Mouse (Mus musculus): ENCODE measurements around the gene Atp2b2.

Atp2b2 gene

GRCm38 (mm10) chr6:113795241-113795702 is 247.1 kb downstream of the Atp2b2 start:
- DNase-seq (ENCODE audit: low read depth, low spot score) = peak; percentile 93

DNA sequence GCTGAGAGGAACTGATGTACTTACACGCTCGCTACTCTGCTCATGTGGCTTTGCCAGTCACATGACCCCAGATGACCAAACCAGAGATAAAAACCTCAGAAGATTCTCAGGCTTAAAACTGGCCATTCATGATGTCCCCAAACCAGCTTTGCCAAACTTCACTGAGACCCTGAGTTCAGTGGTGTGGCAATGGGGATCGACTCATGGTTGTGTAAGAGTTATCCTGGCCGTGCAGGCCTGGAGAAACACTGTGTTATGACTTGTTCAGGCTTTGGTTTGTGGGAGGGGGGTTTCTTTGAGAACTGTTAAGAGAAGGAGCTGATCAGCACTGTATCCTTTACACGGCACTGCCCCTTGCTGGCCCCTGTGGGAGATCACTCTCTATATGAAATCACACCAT is 250.0 kb downstream of the Atp2b2 start:
- DNase-seq (ENCODE audit: low read depth, low spot score) = no peak

- no peak for DNase-seq (ENCODE audit: low read depth, low spot score)
Measured at GRCm38 (mm10) chr6:113791012-113791411, 251.4 kb downstream of the Atp2b2 start.

GRCm38 (mm10) chr6:113787459-113787968 is 254.9 kb downstream of the Atp2b2 start:
- DNase-seq (ENCODE audit: low read depth, low spot score) = no peak

DNA sequence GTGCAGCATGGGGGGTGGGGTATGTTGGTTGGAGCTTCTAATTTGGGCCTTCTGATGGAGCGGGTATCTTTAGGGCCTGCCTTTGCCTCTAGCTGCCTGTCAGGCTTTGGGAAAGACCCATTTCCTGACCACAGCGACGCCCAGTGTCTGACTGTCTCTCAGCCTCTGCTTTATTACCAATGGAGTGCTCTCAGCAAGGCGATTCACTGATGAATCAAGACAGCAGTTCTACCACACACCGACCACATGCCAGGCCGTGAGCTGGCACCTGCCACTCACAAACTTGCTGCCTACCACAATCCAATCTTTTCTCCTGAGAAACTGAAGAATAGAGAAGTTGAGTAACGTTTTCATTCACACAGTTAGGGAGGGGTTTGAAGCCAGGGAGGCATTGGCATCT is 256.8 kb downstream of the Atp2b2 start:
- no peak for DNase-seq (ENCODE audit: low read depth, low spot score)

DNA sequence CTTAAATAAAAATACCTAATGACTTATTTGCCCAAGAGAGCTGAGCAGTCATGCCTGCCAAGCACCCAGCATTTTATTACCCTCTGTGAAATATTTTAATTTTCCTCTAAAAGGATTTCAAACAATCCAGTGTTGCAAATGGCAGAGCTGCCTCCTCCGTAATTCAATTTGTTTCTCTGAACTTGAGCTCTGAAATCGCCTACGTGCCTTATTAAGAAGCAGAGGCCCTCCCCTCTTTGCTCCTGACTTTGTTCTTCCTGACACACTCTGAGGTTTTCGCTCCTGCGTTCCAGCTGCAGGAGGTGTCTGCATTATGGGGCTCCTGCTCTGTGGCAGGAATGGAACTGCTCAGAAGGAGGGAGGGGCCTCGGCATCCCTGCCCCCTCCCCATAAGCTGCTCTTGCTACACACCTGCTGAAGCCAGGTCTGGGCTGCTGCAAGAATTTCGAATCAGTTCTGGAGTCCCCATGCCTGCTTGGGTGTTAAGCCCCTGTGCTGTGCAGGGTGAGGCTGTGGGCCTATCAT is 264.1 kb downstream of the Atp2b2 start:
- DNase-seq (ENCODE audit: low read depth, low spot score) = peak; percentile 83

- DNase-seq (ENCODE audit: low read depth, low spot score) = peak; percentile 74
Measured at GRCm38 (mm10) chr6:113768804-113769203, 273.6 kb downstream of the Atp2b2 start.

DNA sequence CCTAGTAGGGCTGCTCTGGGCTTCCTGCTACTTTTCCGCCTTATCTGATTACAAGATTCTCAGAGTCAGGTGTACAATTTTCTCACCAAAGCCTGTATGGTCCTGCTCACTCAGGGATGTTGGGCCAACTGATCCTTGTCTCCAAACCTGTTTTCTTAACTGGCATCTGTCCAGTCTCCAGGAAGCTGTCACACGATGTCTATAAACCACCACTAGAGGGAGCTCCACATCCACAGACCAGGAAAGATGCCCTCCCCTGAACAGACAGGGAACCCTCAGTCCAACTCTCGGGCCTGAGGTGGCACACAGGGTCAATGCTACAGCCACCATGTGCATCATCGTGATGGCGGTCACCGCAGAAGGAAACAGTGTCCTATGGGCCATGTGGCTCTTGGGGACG is 280.8 kb downstream of the Atp2b2 start:
- DNase-seq (ENCODE audit: low read depth, low spot score) = peak; percentile 91

DNA sequence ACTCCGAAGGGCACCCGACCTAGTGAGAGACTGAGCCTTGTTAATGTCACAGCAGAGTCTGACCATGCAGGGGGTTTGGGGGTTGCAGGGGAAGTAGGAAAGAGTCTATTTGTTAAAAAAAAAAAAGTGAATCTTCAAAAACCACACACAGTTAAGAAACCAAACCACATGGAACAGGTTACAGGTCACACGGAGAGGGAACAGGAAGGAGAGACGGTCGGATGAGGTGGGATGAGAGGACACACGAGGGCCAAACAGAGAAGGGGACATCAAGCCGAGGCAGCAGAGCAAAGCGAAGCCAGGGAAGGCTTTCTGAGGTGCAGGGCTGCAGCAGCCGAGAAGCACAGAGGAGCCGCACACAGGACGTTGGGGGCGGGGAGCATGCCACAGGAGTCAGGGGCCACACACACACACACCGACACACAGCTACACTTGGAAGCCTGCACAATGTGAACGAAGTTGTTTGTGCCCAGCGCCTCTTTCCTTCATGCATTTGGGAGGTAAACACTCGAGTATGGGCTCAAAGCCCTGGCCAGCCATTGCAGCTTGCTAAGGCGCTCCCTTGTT is 293.2 kb downstream of the Atp2b2 start:
- DNase-seq (ENCODE audit: low read depth, low spot score) = no peak

GRCm38 (mm10) chr6:113748351-113748750 is 294.1 kb downstream of the Atp2b2 start:
- no peak for DNase-seq (ENCODE audit: low read depth, low spot score)

- DNase-seq (ENCODE audit: low read depth, low spot score) = peak; percentile 64
Measured at GRCm38 (mm10) chr6:113747284-113747683, 295.1 kb downstream of the Atp2b2 start.

GRCm38 (mm10) chr6:113745117-113745516 is 297.3 kb downstream of the Atp2b2 start:
- no peak for DNase-seq (ENCODE audit: low read depth, low spot score)

- DNase-seq (ENCODE audit: low read depth, low spot score) = peak; percentile 59
Measured at GRCm38 (mm10) chr6:113743111-113743510, 299.3 kb downstream of the Atp2b2 start.

- peak; percentile 77 for DNase-seq (ENCODE audit: low read depth, low spot score)
Measured at GRCm38 (mm10) chr6:113742321-113742720, 300.1 kb downstream of the Atp2b2 start.

GRCm38 (mm10) chr6:113741425-113741824 is 301.0 kb downstream of the Atp2b2 start:
- DNase-seq (ENCODE audit: low read depth, low spot score) = peak; percentile 51

- DNase-seq (ENCODE audit: low read depth, low spot score) = peak; percentile 96
Measured at GRCm38 (mm10) chr6:113740236-113741217, 301.9 kb downstream of the Atp2b2 start, which contains the start of gene Sec13. TSS of gene Sec13 (minus strand) at chr6:113740743.

GRCm38 (mm10) chr6:113737318-113738046 is 304.9 kb downstream of the Atp2b2 start:
- DNase-seq (ENCODE audit: low read depth, low spot score) = no peak

DNA sequence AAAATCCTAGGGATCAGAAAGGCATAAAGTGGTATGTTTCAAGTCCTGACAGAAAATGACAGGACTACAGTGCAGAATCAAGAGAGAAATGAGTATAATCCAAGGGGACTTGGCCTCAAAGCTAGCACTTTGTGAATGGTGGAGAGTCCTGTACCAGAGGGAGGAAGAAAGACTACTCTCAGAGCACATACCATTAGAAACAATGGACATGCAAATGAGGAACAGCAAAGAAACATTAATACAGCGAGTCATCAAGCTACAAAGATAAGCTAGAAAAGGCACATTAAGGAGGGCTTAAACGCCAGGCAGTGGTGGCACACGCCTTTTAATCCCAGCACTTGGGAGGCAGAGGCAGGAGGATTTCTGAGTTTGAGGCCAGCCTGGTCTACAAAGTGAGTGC is 311.1 kb downstream of the Atp2b2 start:
- no peak for DNase-seq (ENCODE audit: low read depth, low spot score)

GRCm38 (mm10) chr6:113728181-113728580 is 314.2 kb downstream of the Atp2b2 start:
- DNase-seq (ENCODE audit: low read depth, low spot score) = no peak

DNA sequence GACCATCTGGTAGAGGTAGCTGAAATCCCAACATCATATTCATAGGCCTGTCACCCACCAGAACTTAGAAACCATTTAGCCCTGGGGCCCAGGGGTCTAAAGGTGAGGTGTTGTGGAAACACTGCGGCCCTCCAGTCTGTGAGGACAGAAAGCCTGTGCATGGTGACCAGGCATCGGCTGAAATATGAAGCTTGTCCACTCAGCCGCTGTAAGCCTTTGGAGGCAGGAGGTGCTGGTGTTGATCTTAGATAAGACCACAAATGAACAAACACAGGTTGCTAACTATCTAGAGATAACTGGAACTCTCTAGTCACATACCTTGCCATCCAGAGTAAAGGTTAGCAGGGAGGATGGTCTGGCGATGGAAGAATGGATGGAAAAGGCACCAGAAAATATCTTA is 321.4 kb downstream of the Atp2b2 start:
- DNase-seq (ENCODE audit: low read depth, low spot score) = no peak

DNA sequence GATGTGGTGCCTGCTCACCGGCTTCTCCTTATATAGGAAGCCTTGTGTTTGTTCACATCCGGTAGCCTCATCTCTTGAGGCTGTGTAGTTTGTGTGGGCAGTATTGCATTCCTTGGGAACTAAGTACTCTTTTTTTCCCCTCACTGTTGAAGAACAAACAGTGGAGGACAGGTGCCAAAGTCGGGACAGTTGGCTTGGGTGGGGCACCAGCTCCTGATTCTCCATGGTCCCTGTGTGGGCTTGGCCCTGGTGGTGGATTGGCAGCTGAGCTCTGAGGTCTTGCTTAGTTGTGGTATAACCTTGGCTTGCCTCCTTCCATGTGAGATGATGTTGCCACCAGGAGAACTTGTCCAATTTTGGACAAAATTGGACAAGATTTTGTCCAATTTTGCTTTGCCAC is 322.5 kb downstream of the Atp2b2 start, which contains the start of gene Ghrl:
Gene Ghrl, minus strand, starts transcription at position 3 of the 400 bp plus-strand sequence.
- no peak for DNase-seq (ENCODE audit: low read depth, low spot score)
